Mouse (Mus musculus) forebrain, embryonic 11.5 days (tissue): Measurements from ENCODE around the gene Ubac1. TPM values are rescaled to one million over a fixed set of nuclear protein-coding genes. Genes with fewer than 3 reads are reported as not detected.

Experiments
- ATAC-seq: fragments of 200-750 bp; cut with Nextera tagmentation; replicated peaks from 2 replicates; pipeline ENCODE4 v1.8.0; 2017; ENCODE audit warnings: moderate TSS enrichment; ENCODE audit not compliant: low FRiP score
- DNase-seq: peaks from one replicate; pipeline ENCODE4 v3.0.0-alpha.2; 2017; ENCODE audit warnings: low spot score
- H3K27ac ChIP-seq: fragments of 300-500 bp; sonication (generic); 2 replicates; pipeline ENCODE4 v1.5.1; 2014; ENCODE audit warnings: low read depth, low read length
- H3K27me3 ChIP-seq: fragments of 300-500 bp; sonication (generic); 2 replicates; pipeline ENCODE4 v1.6.1; 2014; ENCODE audit warnings: mild to moderate bottlenecking, low read length, mixed read lengths; ENCODE audit not compliant: control insufficient read depth, insufficient read depth
- H3K36me3 ChIP-seq: fragments of 300-500 bp; sonication (generic); 2 replicates; pipeline ENCODE4 v1.6.1; 2014; ENCODE audit warnings: mild to moderate bottlenecking, low read length, moderate library complexity, mixed read lengths; ENCODE audit not compliant: control insufficient read depth, insufficient read depth
- H3K4me1 ChIP-seq: fragments of 300-500 bp; sonication (generic); replicated peaks from 2 replicates; pipeline ENCODE4 v1.6.1; 2014; ENCODE audit warnings: low read length, mixed read lengths; ENCODE audit not compliant: control insufficient read depth, insufficient read depth
- H3K4me2 ChIP-seq: fragments of 300-500 bp; sonication (generic); 2 replicates; pipeline ENCODE4 v1.6.1; 2014; ENCODE audit warnings: low read depth, mild to moderate bottlenecking, low read length, moderate library complexity, mixed read lengths; ENCODE audit not compliant: severe bottlenecking
- H3K4me3 ChIP-seq: fragments of 300-500 bp; sonication (generic); 2 replicates; pipeline ENCODE4 v1.5.1; 2014; ENCODE audit warnings: low read depth, low read length
- H3K9ac ChIP-seq: fragments of 300-500 bp; sonication (generic); 2 replicates; pipeline ENCODE4 v1.6.1; 2014; ENCODE audit warnings: low read length
- H3K9me3 ChIP-seq: fragments of 300-500 bp; sonication (generic); 2 replicates; pipeline ENCODE4 v1.6.1; 2016; ENCODE audit warnings: low read length, mixed read lengths; ENCODE audit not compliant: control insufficient read depth
- WGBS: fragments of 180-500 bp; shearing (Covaris S2); extraction: QIAGEN DNeasy Blood & Tissue Kit; methylation state at CpG from one replicate; pipeline ENCODE4 v1.1.7; 2014; 5-methylcytosine and 5-hydroxymethylcytosine counted together
- polyA plus RNA-seq: library from polyadenylated mRNA; unstranded; fragments of >200 nt; fragmentation: Nextera tagmentation; extraction: Ambion mirVana; gene quantifications from 2 replicates; pipeline ENCODE4 v1.2.1, GENCODE M21; 2014

Ubac1 gene
- polyA plus RNA-seq, 1 experiment from 2014 or later: 91.7 TPM

- no peaks in the 10 kb centered on the region for H3K36me3 ChIP-seq
- no peak overlapping the region for H3K4me3 ChIP-seq
- WGBS: 89% methylated on average over 6 of the region's 6 CpGs
- H3K9ac ChIP-seq: no peak overlapping the region
- no peak overlapping the region for H3K4me2 ChIP-seq
- peaks cover 5% of the 10 kb centered on the region; the same call in 1 of the 2 replicates for H3K4me1 ChIP-seq
- DNase-seq (no peak), ATAC-seq (no peak)
- no peaks in the 10 kb centered on the region for H3K9me3 ChIP-seq
- no peaks in the 10 kb centered on the region for H3K27me3 ChIP-seq
- H3K27ac ChIP-seq: no peak overlapping the region
Measured at GRCm38 (mm10) chr2:25987817-25988216, 33.7 kb downstream of the Ubac1 start.

- 69% methylated on average over 5 of the region's 5 CpGs for WGBS
- Histone ChIP-seq H3K9me3 (no peaks in the 10 kb centered on the region), H3K4me2 (no peak overlapping the region), H3K27me3 (no peaks in the 10 kb centered on the region), H3K36me3 (no peaks in the 10 kb centered on the region), H3K9ac (no peak overlapping the region), H3K4me1 (peaks cover 5% of the 10 kb centered on the region; the same call in 1 of the 2 replicates), H3K4me3 (no peak overlapping the region), H3K27ac (no peak overlapping the region)
- DNase-seq (no peak), ATAC-seq (no peak)
Measured at GRCm38 (mm10) chr2:25986601-25987000, 34.9 kb downstream of the Ubac1 start.

- H3K4me2 ChIP-seq: peak within 1 kb of the TSS; percentile 97
- DNase-seq (peak; percentile 100), ATAC-seq (peak; percentile 99)
- H3K4me1 ChIP-seq: peaks cover 7% of the 10 kb centered on the region; the same call in 1 of the 2 replicates
- under 1% methylated on average over 52 of the region's 64 CpGs for WGBS
- no peaks in the 10 kb centered on the region for H3K9me3 ChIP-seq
- peak within 1 kb of the TSS; percentile 98 for H3K9ac ChIP-seq
- peak within 1 kb of the TSS; percentile 95 for H3K4me3 ChIP-seq
- no peaks in the 10 kb centered on the region for H3K27me3 ChIP-seq
- H3K36me3 ChIP-seq: no peaks in the 10 kb centered on the region
- peak within 1 kb of the TSS; percentile 80 for H3K27ac ChIP-seq
Measured at GRCm38 (mm10) chr2:25983159-25983907, 38.2 kb downstream of the Ubac1 start, which contains the start of gene Camsap1. Camsap1 (minus strand) TSS chr2:25983282.

GRCm38 (mm10) chr2:25982426-25983091, 39.0 kb downstream of the Ubac1 start:
- no peak for DNase-seq
- peak overlapping the region; percentile 98 for H3K9ac ChIP-seq

GRCm38 (mm10) chr2:25982052-25982425, 39.5 kb downstream of the Ubac1 start:
- ATAC-seq: no peak
- H3K27me3 ChIP-seq: no peaks in the 10 kb centered on the region
- peak overlapping the region; percentile 95 for H3K4me3 ChIP-seq
- H3K27ac ChIP-seq: no peak overlapping the region
- H3K4me2 ChIP-seq: peak overlapping the region; percentile 97
- peak overlapping the region; percentile 98 for H3K9ac ChIP-seq
- under 1% methylated on average over 16 of the region's 16 CpGs for WGBS
- peak; percentile 66 for DNase-seq
- H3K9me3 ChIP-seq: no peaks in the 10 kb centered on the region
- no peaks in the 10 kb centered on the region for H3K36me3 ChIP-seq
- peaks cover 7% of the 10 kb centered on the region; the same call in 1 of the 2 replicates for H3K4me1 ChIP-seq

More at GRCm38 (mm10) chr2:25982426-25983091, 39.0 kb downstream of the Ubac1 start:
- Histone ChIP-seq H3K36me3 (no peaks in the 10 kb centered on the region), H3K4me1 (peaks cover 7% of the 10 kb centered on the region; the same call in 1 of the 2 replicates), H3K27ac (peak overlapping the region; percentile 80), H3K27me3 (no peaks in the 10 kb centered on the region), H3K4me3 (peak overlapping the region; percentile 95), H3K4me2 (peak overlapping the region; percentile 97), H3K9me3 (no peaks in the 10 kb centered on the region)
- under 1% methylated on average over 71 of the region's 76 CpGs for WGBS
- ATAC-seq: peak; percentile 35

GRCm38 (mm10) chr2:25978997-25979396, 42.5 kb downstream of the Ubac1 start:
- ATAC-seq: no peak
- H3K27ac ChIP-seq: no peak overlapping the region
- no peak overlapping the region for H3K4me3 ChIP-seq
- H3K27me3 ChIP-seq: no peaks in the 10 kb centered on the region
- no peak overlapping the region for H3K9ac ChIP-seq
- peaks cover 5% of the 10 kb centered on the region; the same call in 1 of the 2 replicates for H3K4me1 ChIP-seq
- WGBS: 90% methylated on average over 4 of the region's 4 CpGs
- H3K4me2 ChIP-seq: no peak overlapping the region
- DNase-seq: no peak
- no peaks in the 10 kb centered on the region for H3K36me3 ChIP-seq
- no peaks in the 10 kb centered on the region for H3K9me3 ChIP-seq

- Histone ChIP-seq H3K4me3 (no peak overlapping the region), H3K27me3 (no peaks in the 10 kb centered on the region), H3K36me3 (no peaks in the 10 kb centered on the region), H3K9ac (no peak overlapping the region), H3K4me1 (peaks cover 2% of the 10 kb centered on the region; the same call in 1 of the 2 replicates), H3K4me2 (no peak overlapping the region), H3K9me3 (no peaks in the 10 kb centered on the region), H3K27ac (no peak overlapping the region)
- 88% methylated on average over 7 of the region's 7 CpGs for WGBS
- ATAC-seq (no peak), DNase-seq (no peak)
Measured at GRCm38 (mm10) chr2:25977587-25978239, 43.8 kb downstream of the Ubac1 start.

GRCm38 (mm10) chr2:25975141-25975770, 46.3 kb downstream of the Ubac1 start:
- H3K27ac ChIP-seq: no peak overlapping the region
- H3K9me3 ChIP-seq: no peaks in the 10 kb centered on the region
- no peak overlapping the region for H3K4me2 ChIP-seq
- no peak overlapping the region for H3K9ac ChIP-seq
- no peaks in the 10 kb centered on the region for H3K4me1 ChIP-seq
- no peaks in the 10 kb centered on the region for H3K27me3 ChIP-seq
- no peaks in the 10 kb centered on the region for H3K36me3 ChIP-seq
- H3K4me3 ChIP-seq: no peak overlapping the region
- DNase-seq (no peak), ATAC-seq (no peak)
- whole genome bisulfite sequencing: 92% methylated on average over 4 of the region's 4 CpGs
